Mouse (Mus musculus): Measurements from ENCODE around the gene Smarca2. TPM values are rescaled to one million over a fixed set of nuclear protein-coding genes. Genes with fewer than 3 reads are reported as not detected.

The Smarca2 gene
- polyA plus RNA-seq, 1 experiment from 2014 or later, result 72.0 TPM

GRCm38 (mm10) chr19:26765483-26765882, 160.6 kb downstream of the Smarca2 start:
- no peak overlapping the region for H3K4me2 ChIP-seq
- no peaks in the 10 kb centered on the region for H3K27me3 ChIP-seq
- peaks cover 37% of the 10 kb centered on the region for H3K36me3 ChIP-seq
- ATAC-seq (ENCODE audit: insufficient number of reproducible peaks, insufficient read depth, low FRiP score, low TSS enrichment, low read depth), result no peak
- H3K9ac ChIP-seq (replicated peaks), result no peak overlapping the region
- 89% methylated on average over 7 of the region's 7 CpGs for WGBS
- no peak overlapping the region for H3K27ac ChIP-seq
- no peak overlapping the region for H3K4me3 ChIP-seq (replicated peaks)
- no peaks in the 10 kb centered on the region for H3K9me3 ChIP-seq
- H3K4me1 ChIP-seq (replicated peaks), result peaks cover 9% of the 10 kb centered on the region

GRCm38 (mm10) chr19:26767454-26767853, 162.6 kb downstream of the Smarca2 start:
- ATAC-seq (ENCODE audit: insufficient number of reproducible peaks, insufficient read depth, low FRiP score, low TSS enrichment, low read depth), result no peak
- peaks cover 36% of the 10 kb centered on the region for H3K36me3 ChIP-seq
- no peak overlapping the region for H3K9ac ChIP-seq (replicated peaks)
- no peaks in the 10 kb centered on the region for H3K27me3 ChIP-seq
- no peaks in the 10 kb centered on the region for H3K9me3 ChIP-seq
- WGBS, result 92% methylated on average over 13 of the region's 13 CpGs
- H3K4me1 ChIP-seq (replicated peaks), result peaks cover 9% of the 10 kb centered on the region
- no peak overlapping the region for H3K27ac ChIP-seq
- no peak overlapping the region for H3K4me3 ChIP-seq (replicated peaks)
- H3K4me2 ChIP-seq, result no peak overlapping the region

GRCm38 (mm10) chr19:26767941-26768340, 163.1 kb downstream of the Smarca2 start:
- H3K4me1 ChIP-seq (replicated peaks), result peaks cover 9% of the 10 kb centered on the region
- no peak for ATAC-seq (ENCODE audit: insufficient number of reproducible peaks, insufficient read depth, low FRiP score, low TSS enrichment, low read depth)
- H3K4me3 ChIP-seq (replicated peaks), result no peak overlapping the region
- no peaks in the 10 kb centered on the region for H3K27me3 ChIP-seq
- H3K36me3 ChIP-seq, result peaks cover 36% of the 10 kb centered on the region
- WGBS, result 93% methylated on average over 6 of the region's 6 CpGs
- H3K4me2 ChIP-seq, result no peak overlapping the region
- no peak overlapping the region for H3K9ac ChIP-seq (replicated peaks)
- no peaks in the 10 kb centered on the region for H3K9me3 ChIP-seq
- no peak overlapping the region for H3K27ac ChIP-seq

- Histone ChIP-seq H3K36me3 (peaks cover 42% of the 10 kb centered on the region), H3K4me3 (replicated peaks) (no peak overlapping the region), H3K27me3 (no peaks in the 10 kb centered on the region), H3K4me1 (replicated peaks) (peaks cover 9% of the 10 kb centered on the region), H3K27ac (no peak overlapping the region), H3K4me2 (no peak overlapping the region), H3K9me3 (no peaks in the 10 kb centered on the region), H3K9ac (replicated peaks) (no peak overlapping the region)
- no peak for ATAC-seq (ENCODE audit: insufficient number of reproducible peaks, insufficient read depth, low FRiP score, low TSS enrichment, low read depth)
- 91% methylated on average over 5 of the region's 5 CpGs for WGBS
Measured at GRCm38 (mm10) chr19:26768846-26769245, 164.0 kb downstream of the Smarca2 start.

- Histone ChIP-seq H3K27me3 (no peaks in the 10 kb centered on the region), H3K36me3 (peaks cover 52% of the 10 kb centered on the region), H3K4me3 (replicated peaks) (no peak overlapping the region), H3K9me3 (no peaks in the 10 kb centered on the region), H3K27ac (peak overlapping the region; percentile 70; the same call in 1 of the 2 replicates), H3K4me1 (replicated peaks) (peaks cover 9% of the 10 kb centered on the region), H3K4me2 (peak overlapping the region; percentile 35), H3K9ac (replicated peaks) (no peak overlapping the region)
- peak; percentile 35; the same call in 1 of the 2 replicates for ATAC-seq (ENCODE audit: insufficient number of reproducible peaks, insufficient read depth, low FRiP score, low TSS enrichment, low read depth)
- 42% methylated on average over 16 of the region's 16 CpGs for WGBS
Measured at GRCm38 (mm10) chr19:26769609-26770500, 165.0 kb downstream of the Smarca2 start.

GRCm38 (mm10) chr19:26770592-26770991, 165.7 kb downstream of the Smarca2 start:
- H3K9ac ChIP-seq (replicated peaks), result no peak overlapping the region
- peaks cover 56% of the 10 kb centered on the region for H3K36me3 ChIP-seq
- peaks cover 9% of the 10 kb centered on the region for H3K4me1 ChIP-seq (replicated peaks)
- WGBS, result 75% methylated on average over 6 of the region's 6 CpGs
- H3K9me3 ChIP-seq, result no peaks in the 10 kb centered on the region
- ATAC-seq (ENCODE audit: insufficient number of reproducible peaks, insufficient read depth, low FRiP score, low TSS enrichment, low read depth), result no peak
- H3K4me2 ChIP-seq, result no peak overlapping the region
- no peak overlapping the region for H3K4me3 ChIP-seq (replicated peaks)
- H3K27me3 ChIP-seq, result no peaks in the 10 kb centered on the region
- peak overlapping the region; percentile 70; the same call in 1 of the 2 replicates for H3K27ac ChIP-seq

- H3K9me3 ChIP-seq, result no peaks in the 10 kb centered on the region
- no peaks in the 10 kb centered on the region for H3K27me3 ChIP-seq
- H3K4me3 ChIP-seq (replicated peaks), result no peak overlapping the region
- H3K4me2 ChIP-seq, result no peak overlapping the region
- ATAC-seq (ENCODE audit: insufficient number of reproducible peaks, insufficient read depth, low FRiP score, low TSS enrichment, low read depth), result no peak
- no peak overlapping the region for H3K27ac ChIP-seq
- peaks cover 66% of the 10 kb centered on the region for H3K36me3 ChIP-seq
- 92% methylated on average over 11 of the region's 11 CpGs for WGBS
- peaks cover 9% of the 10 kb centered on the region for H3K4me1 ChIP-seq (replicated peaks)
- no peak overlapping the region for H3K9ac ChIP-seq (replicated peaks)
Measured at GRCm38 (mm10) chr19:26772051-26772583, 167.3 kb downstream of the Smarca2 start.

- ATAC-seq (ENCODE audit: insufficient number of reproducible peaks, insufficient read depth, low FRiP score, low TSS enrichment, low read depth), result no peak
- no peaks in the 10 kb centered on the region for H3K4me1 ChIP-seq (replicated peaks)
- H3K36me3 ChIP-seq, result peaks cover 82% of the 10 kb centered on the region
- no peak overlapping the region for H3K9ac ChIP-seq (replicated peaks)
- H3K9me3 ChIP-seq, result no peaks in the 10 kb centered on the region
- WGBS, result 80% methylated on average over 27 of the region's 27 CpGs
- H3K4me3 ChIP-seq (replicated peaks), result no peak overlapping the region
- H3K27ac ChIP-seq, result no peak overlapping the region
- no peaks in the 10 kb centered on the region for H3K27me3 ChIP-seq
- H3K4me2 ChIP-seq, result no peak overlapping the region
Measured at GRCm38 (mm10) chr19:26776066-26777025, 171.5 kb downstream of the Smarca2 start.

GRCm38 (mm10) chr19:26778199-26778598, 173.3 kb downstream of the Smarca2 start:
- no peaks in the 10 kb centered on the region for H3K9me3 ChIP-seq
- no peak overlapping the region for H3K4me3 ChIP-seq (replicated peaks)
- no peaks in the 10 kb centered on the region for H3K27me3 ChIP-seq
- peaks cover 64% of the 10 kb centered on the region for H3K36me3 ChIP-seq
- WGBS, result 80% methylated on average over 5 of the region's 5 CpGs
- no peak for ATAC-seq (ENCODE audit: insufficient number of reproducible peaks, insufficient read depth, low FRiP score, low TSS enrichment, low read depth)
- H3K4me2 ChIP-seq, result no peak overlapping the region
- no peak overlapping the region for H3K27ac ChIP-seq
- no peaks in the 10 kb centered on the region for H3K4me1 ChIP-seq (replicated peaks)
- H3K9ac ChIP-seq (replicated peaks), result no peak overlapping the region

GRCm38 (mm10) chr19:26781209-26781608, 176.4 kb downstream of the Smarca2 start:
- Histone ChIP-seq H3K4me1 (replicated peaks) (no peaks in the 10 kb centered on the region), H3K27me3 (no peaks in the 10 kb centered on the region), H3K4me2 (no peak overlapping the region), H3K36me3 (peaks cover 39% of the 10 kb centered on the region), H3K9ac (replicated peaks) (no peak overlapping the region), H3K4me3 (replicated peaks) (no peak overlapping the region), H3K9me3 (no peaks in the 10 kb centered on the region), H3K27ac (no peak overlapping the region)
- no peak for ATAC-seq (ENCODE audit: insufficient number of reproducible peaks, insufficient read depth, low FRiP score, low TSS enrichment, low read depth)
- 92% methylated on average over 2 of the region's 2 CpGs for WGBS

GRCm38 (mm10) chr19:26788446-26788845, 183.6 kb downstream of the Smarca2 start:
- no peak overlapping the region for H3K4me2 ChIP-seq
- H3K9me3 ChIP-seq, result no peaks in the 10 kb centered on the region
- H3K36me3 ChIP-seq, result no peaks in the 10 kb centered on the region
- 83% methylated on average over 5 of the region's 5 CpGs for WGBS
- H3K27me3 ChIP-seq, result no peaks in the 10 kb centered on the region
- no peak overlapping the region for H3K27ac ChIP-seq
- H3K9ac ChIP-seq (replicated peaks), result no peak overlapping the region
- no peaks in the 10 kb centered on the region for H3K4me1 ChIP-seq (replicated peaks)
- no peak for ATAC-seq (ENCODE audit: insufficient number of reproducible peaks, insufficient read depth, low FRiP score, low TSS enrichment, low read depth)
- H3K4me3 ChIP-seq (replicated peaks), result no peak overlapping the region
